Mouse (Mus musculus) thymus, postnatal 4 days (tissue): Measurements from ENCODE around the gene Eef1akmt2.

Experiments
- DNase-seq: peaks from one replicate; pipeline ENCODE4 v3.0.0; 2021

Gene Eef1akmt2

DNA sequence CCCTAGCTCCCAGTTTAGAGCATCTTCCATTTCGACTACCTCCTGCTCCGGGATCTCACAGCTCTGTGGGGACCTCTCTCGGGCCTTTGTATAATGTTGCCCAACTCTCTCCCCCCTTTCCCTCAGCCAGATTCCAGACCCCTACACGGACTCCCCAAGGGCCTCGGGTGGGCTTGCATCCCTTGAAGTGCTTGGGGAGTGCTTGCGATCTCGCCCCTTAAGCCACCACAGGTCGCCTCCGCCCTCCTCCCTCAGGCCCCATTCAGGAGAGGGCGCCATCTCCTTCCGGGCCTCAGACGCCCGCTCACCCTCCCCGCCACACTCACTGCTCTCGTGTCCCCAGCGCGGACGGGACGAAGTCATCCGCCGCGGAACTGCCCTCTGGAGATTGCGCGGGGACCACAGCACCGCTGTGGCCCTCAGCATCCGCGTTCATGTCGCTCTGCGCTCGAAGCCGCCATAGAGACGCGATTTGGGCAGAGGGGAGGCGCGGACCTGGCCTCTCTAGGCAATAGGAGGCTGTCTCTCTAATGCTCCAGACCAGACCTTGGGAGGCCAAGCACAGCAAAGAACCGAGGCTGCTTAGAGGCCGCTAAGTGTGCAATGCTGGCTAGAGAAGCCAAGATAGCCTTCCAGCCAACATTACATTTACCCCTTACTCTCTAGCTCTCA, at the start of gene Eef1akmt2:
Gene Eef1akmt2 (minus strand): TSS at position 501 of the 672 bp plus-strand sequence.
- peak; percentile 83 for DNase-seq

DNA sequence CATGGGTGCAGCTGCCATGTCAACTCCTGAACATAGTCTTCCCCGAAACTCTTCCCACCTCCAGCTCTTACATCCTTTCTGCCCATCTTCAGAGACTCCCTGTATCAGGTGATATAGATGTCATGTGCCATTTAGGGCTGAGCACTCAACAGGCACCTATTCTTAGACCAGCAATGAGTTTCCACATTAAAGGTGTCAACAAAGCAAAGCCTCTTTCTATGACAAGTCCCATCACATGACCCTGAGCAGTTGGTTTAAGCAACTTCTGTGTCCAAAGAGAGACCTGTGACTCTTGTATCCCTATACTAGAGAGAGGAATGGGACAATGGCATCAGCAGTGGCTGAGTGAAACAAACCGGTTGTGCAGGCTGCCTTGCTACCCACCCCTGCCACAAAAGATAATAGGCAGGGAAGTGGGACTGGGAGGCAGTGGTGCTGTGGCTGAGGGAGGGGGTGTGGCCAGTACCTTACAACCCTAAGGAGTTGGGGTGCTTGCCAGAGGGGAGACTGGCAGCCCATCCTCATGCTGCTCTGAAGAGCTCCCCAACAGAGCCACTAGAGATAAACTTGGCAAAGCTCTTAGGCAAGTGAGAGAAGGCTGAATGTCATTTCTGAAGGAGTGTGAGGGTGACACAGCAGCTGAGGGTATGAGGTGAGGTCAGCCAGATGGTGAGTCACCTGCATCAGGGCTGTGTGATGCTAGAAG, 48.5 kb upstream of the Eef1akmt2 start:
- DNase-seq, result no peak

DNA sequence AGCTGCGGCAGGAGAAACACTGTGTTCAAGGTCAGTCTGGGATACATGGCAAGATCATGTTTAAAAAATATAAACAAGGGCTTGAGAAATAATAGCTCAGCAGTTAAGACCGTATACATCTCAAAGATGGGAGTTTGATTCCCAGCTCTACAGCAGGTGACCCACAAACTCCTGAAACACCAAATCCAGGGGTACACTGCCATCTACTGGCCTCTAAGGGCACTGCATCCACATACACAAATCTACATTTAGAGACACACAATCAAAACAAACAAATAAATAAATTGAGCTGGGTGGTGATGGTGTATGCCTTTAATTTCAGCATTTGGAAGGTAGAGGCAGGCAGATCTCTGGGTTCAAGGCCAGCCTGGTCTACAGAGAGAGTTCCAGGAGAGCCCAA, 45.8 kb upstream of the Eef1akmt2 start:
- peak; percentile 68 for DNase-seq

DNA sequence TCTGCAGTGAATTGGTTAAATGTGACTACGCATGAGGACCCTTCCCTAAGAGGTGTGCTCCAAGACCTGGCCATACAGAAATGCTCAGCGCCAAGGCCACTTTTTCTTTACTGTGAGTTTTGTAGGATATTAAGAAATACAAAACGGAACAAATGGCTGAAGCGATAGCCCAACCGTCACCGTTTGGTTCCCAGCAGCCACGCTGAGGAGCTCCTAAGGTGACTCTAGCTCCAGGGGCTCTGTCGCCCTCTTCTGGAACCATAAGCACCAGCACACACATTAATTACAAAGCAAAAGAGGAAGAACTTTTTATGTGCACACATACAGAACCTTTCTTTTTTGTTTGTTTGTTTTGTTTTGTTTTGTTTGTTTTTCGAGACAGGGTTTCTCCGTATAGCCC, 44.8 kb upstream of the Eef1akmt2 start:
- DNase-seq, result no peak

DNA sequence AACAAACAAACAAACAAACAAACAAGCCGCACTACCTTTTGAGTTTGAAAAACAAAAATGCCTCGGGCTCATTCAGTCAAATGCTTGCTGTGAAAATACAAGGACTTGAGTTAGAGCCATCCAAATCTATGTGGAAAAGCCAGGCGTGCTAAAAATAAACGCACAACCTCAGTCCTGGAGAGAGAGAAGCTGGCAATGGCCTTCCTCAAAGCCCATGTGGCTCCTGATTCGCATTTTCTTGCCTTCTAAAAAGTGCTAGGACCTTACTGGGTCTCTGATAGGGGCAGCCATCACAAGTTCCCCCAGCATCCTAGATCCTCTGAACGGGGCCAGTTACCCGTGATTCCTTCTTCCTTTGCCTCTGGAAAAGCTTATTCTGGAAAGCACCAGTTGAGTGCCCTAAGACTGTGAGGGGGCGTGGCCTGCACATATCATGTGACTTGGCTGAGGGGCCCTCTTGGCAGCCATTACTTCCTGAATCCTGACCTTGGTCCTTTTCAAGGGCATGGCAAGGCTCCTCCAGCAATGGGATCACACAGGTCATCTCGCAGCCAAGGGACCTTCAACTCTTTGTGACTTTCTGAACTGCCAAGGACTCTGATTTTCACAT, 43.8 kb upstream of the Eef1akmt2 start:
- no peak for DNase-seq

DNA sequence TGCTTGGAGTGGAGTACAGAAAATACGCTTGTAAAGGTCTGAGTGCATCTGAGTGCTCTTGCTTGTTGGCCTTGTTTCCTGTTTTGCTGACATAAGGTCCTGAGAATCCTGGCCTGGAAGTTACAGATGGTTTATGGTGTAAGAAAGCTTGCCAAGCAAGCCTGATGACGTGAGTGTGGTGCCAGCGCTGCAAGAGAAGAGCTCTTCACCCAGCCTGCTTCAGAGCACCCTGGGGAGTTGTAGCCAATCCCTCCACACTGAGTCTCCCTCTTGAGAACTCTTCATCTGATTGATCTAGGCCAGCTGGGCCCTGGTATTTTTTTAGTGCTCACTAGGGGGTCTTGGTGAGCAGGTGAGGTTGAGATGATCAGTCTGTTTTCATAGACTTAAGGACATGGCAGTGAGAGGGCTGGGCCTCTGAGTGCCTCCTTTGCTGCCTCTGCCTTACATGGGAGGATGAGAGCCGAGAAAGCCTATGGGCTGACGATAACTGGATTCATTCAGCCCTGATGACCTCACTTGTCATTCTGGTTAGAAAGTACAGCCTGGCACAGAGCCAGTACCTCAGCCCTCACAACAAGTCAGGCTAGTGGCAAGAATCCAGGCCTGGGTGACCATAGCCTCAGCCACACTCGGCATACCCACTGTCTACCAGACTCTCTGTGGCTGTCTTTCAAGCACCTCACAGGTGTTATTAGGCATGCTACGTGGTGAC, 42.5 kb upstream of the Eef1akmt2 start:
- DNase-seq, result no peak

DNA sequence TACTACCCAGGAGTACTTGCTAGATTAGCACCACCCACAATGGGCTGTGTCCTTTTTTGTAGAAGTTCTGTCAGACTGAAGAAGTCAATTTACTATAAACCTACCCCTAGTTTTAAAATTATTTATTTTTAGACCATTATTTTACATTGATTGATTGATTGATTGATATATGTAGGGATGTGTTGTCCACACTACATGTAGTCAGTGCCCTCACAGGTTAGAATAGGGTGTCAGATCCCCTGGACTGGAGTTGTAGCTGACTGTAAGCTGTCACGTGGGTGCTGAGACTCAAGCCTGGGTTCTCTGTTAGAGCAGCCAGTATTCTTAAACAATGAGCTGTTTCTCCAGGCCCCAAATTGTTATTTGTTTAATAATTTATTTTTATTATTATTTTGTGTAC, 40.9 kb upstream of the Eef1akmt2 start:
- no peak for DNase-seq

DNA sequence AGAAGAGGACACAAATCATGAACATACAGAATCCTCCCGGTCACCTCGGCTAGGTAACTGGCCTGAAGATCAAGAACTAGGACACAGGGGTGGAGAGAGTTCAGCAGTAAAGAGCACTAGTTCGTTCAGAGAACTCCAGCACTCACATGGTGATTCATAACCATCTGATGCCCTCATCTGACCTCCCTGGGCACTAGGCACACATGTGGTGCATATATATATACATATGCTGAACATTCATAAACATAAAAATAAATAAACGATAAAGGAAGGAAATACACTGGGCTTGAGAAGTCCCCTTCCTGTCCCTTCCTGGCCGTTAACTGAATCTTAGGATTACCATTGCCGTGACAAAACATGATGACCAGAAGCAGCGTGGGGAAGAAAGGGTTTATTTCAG, 40.3 kb upstream of the Eef1akmt2 start:
- DNase-seq, result no peak

DNA sequence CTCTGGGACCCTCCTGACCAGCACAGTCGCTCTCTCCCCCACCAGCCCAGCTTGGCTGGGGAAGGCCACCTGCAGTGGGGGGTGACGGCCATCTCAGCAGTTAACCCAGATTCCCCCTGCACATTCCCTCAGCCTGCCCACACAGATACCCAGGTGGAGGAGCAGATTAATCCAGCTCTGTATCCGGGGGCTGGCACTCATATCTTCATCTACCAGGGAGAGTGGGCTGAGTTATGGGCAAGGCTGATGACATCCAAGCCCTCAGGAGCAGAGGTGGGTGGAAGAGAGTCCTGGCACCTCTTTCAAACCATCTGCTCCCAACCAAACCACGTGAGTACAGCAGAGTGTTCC, 39.8 kb upstream of the Eef1akmt2 start:
- DNase-seq, result no peak

DNA sequence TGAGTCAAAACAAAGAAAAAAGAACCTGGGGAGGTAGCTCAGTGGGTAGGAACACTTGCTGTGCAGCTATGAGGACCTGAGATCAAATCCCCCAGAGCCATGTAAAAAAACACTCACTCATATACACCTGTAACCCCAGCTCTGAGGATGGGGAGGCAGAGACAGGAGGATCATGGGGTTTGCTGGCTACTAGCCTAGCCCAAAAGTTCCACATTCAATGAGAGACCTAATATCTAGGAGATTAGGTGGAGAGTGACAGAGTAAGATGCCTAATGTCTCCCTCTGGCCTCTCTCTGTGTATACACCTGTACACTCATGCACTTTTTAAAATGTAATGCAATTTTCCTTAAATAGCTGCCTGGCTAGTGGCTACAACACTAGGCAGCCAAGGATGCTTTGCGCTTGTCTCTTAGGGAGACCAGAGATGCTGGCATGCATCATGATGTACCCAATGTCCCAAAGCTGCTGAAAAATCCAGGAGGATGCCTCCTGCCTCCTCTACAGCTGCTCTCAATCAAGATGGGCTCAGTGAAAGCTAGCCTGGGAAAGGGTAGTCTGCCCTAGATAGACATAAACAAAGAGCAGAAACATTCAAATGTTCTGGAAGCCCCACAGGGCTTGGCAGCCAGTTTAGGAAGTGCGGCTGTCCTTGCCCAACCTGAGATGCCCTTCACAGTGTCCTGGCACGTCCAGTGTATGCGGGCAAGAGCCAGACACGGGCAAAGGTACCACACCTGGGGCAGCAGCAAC, 39.3 kb upstream of the Eef1akmt2 start:
- DNase-seq, result no peak

DNA sequence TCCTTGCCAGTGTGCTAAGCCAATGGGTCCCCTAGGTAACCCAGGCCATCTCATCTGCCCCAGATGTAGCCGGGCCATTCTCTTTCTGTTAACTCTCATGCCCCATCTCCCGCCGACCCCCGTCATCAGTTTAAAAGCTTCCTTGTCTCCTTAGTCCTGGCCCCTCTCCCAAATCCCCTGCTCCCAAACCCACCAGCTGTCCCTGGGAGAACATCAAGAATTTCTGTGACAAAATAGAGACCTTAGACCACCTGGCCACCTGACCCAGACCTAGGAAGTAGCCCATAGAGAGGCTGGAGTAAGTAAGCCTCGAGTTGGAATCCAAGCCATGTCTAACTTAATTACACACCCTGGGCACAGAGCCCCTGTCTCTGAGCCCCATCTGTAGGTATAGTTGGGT, 37.7 kb upstream of the Eef1akmt2 start:
- DNase-seq, result no peak

DNA sequence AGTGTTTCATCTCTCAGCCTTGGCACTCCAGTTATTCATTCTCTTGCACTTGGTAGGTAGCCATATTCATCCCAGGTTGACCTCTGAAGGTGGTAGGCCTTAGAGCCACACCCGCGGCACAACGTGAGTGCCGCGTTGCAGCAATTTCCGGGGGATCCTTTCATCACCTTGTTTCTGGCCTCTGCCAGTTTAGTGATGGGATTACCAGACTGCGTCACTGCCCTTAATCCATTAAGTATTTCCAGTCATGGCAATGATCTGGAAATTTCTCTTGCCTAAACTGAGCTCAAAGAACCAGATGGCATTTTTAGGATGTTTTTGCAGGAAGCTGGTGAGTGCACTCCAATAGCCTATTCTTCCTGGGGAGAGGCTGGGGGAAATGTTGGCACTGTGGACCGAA, 37.2 kb upstream of the Eef1akmt2 start:
- no peak for DNase-seq

DNA sequence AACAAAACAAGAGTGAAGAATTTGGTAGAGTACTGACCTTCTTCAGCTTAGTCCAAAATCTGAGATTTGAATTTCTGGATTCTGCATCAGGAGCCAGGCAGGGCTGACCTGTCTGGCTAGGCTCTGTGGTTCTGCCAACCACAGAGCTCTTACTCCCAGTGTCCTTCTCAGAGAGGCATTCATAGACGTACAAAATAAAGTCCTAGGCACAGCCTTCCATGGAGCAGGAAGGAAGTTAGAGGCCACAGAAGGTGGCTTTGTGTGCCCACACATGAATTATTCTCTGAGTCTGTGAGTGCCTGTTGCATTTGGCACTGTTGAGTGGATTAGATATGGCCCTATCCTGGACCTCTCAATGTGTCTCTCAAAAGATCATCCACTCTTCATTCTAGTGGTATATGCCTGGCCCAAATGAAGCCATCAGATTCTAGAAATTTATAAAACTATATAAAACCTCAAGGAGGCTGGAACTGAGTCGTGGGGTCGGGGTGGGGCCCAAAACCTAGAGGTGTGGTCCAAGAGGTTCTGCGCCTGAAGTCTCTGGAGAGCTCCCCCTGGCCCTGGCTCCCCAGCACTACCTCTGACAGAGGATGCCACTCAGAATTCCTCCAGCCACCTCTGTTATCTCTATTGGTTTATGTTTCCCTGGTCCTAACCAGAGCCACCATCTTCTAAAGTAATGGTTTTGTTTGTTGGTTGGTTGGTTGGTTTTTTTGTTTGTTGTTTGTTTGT, 36.2 kb upstream of the Eef1akmt2 start:
- DNase-seq, result peak; percentile 30

DNA sequence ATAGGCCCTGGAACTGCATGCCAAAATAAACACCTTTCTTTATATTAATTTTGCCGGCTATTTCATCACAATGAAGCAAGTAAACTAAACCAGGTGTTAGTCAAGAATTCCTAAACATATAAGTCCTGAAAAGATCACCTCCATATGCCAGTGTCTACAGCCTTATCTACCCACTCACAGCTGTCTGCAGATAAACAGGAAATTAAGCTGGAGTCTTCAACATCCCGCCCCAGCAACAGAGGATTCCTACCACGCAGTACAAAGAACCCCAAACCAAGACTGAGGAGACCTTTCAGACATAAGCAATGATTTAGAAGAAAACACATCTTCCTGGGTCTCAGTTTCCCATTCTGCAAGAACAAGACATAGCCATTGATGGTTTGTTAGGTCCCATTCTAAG, 35.6 kb upstream of the Eef1akmt2 start:
- DNase-seq, result no peak

DNA sequence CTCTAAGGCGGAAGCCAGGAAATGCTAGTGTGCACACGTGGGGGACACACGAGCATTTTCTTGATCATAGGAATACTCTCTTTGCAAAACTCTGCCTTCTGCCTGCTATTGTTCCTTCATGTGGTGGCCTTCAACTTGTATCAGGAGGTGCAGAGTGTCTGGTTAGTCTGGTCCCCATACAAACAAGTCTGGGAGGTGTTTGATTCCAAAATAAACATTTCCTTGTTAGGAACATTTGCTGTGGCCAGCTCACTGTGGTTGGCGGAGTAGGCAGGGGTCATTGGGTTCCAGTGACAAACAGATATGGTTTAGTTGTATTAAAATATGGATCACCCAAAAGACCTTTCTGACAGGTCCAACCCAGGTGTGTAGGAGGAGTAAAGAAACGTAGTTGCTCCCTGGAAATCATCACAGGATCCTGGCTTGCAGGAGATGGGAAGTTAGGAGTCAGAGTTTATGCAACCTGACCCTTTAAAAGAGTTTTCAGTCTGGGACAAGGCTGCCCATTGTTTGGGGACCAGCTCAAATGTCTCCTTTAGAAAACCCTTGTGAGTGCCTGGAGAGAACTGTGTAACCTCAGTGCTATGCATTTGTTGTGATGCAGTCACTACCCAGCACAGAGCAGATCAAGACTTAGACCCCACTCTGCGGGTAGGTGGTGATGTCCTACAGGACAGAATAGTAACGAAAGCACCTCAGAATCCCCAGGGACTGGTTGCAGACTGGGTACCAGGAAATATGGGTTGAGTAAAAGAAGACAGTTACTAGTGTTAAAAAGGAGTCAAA, 34.7 kb upstream of the Eef1akmt2 start:
- DNase-seq, result no peak

DNA sequence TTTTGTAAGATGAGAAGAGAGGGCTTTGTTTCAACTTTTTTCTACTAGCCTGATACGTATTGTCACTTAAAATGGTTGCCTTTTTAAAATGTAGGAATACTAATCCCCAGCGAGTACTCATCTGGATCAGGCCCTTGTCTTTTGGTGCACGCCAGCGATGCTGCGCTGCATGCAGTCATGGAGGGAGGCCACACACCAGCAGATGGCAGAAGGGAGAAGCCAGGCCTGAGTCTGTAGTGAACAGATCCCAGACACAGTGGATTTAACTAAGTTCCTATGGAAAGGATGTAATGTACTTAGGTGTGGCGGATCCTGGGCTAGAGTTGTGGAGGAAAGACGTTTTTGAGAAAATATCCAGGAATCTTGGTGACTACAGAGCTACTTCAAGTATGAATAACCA, 31.6 kb upstream of the Eef1akmt2 start:
- DNase-seq, result no peak

DNA sequence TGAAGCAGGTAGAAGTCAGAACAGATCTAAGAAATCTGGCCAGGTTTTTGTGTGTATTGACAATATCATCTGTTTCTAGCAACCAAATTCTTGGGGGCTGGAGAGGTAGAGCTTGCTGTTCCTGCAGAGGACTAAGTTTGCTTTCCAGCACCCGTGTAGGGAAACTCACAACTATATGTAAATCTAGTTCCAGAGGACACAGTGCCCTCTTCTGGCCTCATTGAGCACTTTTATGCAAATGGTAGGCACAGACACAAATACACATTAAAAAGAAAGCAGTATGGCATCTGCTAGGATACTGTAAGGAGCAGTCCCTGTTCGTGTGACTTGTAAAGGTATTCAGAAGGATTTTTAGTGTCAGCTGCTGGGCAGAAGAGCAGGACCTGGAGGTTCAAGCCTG, 29.9 kb upstream of the Eef1akmt2 start:
- DNase-seq, result peak; percentile 37

DNA sequence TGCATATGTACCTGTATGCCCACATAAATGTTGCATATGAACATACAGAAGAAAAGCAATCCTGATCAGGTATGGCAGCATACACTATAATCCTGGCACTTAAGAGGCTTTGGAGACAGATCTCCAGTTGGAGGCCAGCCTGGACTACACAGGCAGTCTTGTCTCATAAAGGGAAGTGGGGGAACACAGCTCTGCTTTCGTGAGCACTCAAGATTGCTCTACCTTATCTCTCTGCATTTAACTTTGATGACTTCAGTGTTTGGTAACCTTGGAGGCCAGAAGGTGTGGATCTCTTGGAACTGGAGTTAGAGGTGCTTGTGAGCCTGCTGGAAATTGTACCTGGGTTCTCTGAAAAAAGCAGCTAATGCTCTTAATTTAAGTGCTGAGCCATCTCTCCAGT, 27.8 kb upstream of the Eef1akmt2 start:
- no peak for DNase-seq

DNA sequence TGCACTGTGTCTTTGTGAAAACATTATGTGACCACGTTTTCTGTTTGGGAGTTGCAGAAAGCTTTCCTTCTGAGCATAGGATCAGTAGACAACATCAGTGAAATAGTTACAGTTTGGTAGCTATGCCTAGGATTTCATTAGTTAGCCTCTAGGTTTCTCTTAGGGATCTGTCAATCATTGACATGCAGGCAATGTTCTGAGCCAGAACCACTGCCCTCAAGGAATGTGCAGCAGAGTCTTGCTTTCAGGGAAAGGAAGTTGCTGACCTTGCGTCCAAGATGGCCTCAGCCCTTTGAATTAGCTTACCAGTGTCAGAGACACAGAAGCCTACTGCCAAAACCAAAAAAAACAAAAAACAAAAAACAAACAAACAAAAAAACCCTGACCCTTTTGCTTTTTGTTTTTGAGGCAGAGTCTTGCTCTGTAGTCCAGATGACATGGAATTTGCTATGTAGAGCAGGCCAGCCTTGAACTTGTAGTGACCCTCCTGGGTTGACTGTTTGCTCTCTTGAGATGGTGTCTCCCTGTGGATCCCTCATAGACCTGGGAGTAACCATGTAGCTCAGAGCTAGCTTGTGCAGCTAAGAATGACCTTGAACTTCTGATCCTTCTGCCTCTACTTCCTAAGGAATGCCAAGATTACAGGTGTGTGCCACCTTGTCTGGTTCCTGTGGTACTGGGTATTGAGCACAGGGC, 23.1 kb upstream of the Eef1akmt2 start:
- no peak for DNase-seq

DNA sequence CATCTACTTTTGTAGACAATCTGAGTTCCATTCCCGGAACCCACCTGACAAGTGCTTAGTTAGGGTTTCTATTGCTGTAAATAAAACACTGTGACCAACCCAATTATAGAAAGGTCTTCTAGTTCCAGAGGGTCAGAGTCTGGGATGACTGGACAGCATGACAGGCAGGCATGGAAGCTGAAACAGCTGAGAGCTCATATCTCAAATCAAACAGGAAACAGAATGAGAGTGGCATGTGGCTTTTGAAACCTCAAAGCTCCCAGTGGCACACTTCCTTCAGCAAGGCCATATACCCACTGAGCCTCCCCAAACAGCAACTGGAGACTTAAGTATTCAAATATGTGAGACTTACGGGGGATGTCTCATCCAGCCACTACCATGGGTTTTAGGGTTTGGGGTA, 20.6 kb upstream of the Eef1akmt2 start:
- no peak for DNase-seq

DNA sequence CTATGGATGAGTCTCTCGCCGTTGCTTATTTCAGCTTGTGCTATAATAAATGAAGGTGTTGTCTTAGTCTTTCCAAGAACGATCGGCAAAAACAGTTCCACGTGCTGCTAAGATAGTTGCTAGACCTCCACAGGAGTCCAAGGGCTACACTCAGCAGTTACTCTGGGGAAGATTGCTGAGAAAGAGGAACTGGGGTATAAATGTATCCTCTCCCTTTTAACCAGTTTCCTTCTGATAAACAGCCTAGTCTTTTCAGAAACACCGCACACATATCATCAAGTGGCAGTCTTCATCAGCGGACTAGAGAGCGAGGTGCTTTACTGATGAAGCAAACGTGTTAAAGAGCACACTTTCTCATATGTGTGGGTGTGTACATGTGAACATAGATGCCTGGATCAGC, 13.8 kb upstream of the Eef1akmt2 start:
- no peak for DNase-seq
